Mouse (Mus musculus): Measurements from ENCODE around the gene 2700081O15Rik. TPM values are rescaled to one million over a fixed set of nuclear protein-coding genes. Genes with fewer than 3 reads are reported as not detected.

The 2700081O15Rik gene
- polyA plus RNA-seq, 1 experiment from 2014 or later, result 0.61 TPM

- Histone ChIP-seq H3K36me3 (ENCODE audit: control insufficient read depth, insufficient read depth) (no peaks in the 10 kb centered on the region), H3K9ac (ENCODE audit: low read depth, low read length) (no peak overlapping the region), H3K4me1 (ENCODE audit: control insufficient read depth, low read depth, low read length) (no peaks in the 10 kb centered on the region; the same call in 1 of the 2 replicates), H3K4me3 (ENCODE audit: low read depth, low read length) (no peak overlapping the region), H3K9me3 (replicated peaks; ENCODE audit: control insufficient read depth, low read length) (no peaks in the 10 kb centered on the region), H3K4me2 (ENCODE audit: low read depth, low read length) (no peak overlapping the region), H3K27me3 (ENCODE audit: control insufficient read depth, insufficient read depth, low read depth, low read length) (no peaks in the 10 kb centered on the region), H3K27ac (ENCODE audit: low read length) (no peak overlapping the region)
- no peak for ATAC-seq (ENCODE audit: low read depth)
- WGBS (ENCODE audit: insufficient replicate concordance), result 74% methylated on average over 2 of the region's 2 CpGs
Measured at GRCm38 (mm10) chr19:7456803-7457202, 39.4 kb downstream of the 2700081O15Rik start.

GRCm38 (mm10) chr19:7458901-7459300 lies 41.5 kb downstream of the 2700081O15Rik start:
- ATAC-seq (ENCODE audit: low read depth), result no peak
- no peaks in the 10 kb centered on the region for H3K9me3 ChIP-seq (replicated peaks; ENCODE audit: control insufficient read depth, low read length)
- H3K4me3 ChIP-seq (ENCODE audit: low read depth, low read length), result no peak overlapping the region
- H3K9ac ChIP-seq (ENCODE audit: low read depth, low read length), result no peak overlapping the region
- no peaks in the 10 kb centered on the region for H3K27me3 ChIP-seq (ENCODE audit: control insufficient read depth, insufficient read depth, low read depth, low read length)
- no peak overlapping the region for H3K4me2 ChIP-seq (ENCODE audit: low read depth, low read length)
- no peaks in the 10 kb centered on the region; the same call in 1 of the 2 replicates for H3K36me3 ChIP-seq (ENCODE audit: control insufficient read depth, insufficient read depth)
- no peaks in the 10 kb centered on the region for H3K4me1 ChIP-seq (ENCODE audit: control insufficient read depth, low read depth, low read length)
- no peak overlapping the region for H3K27ac ChIP-seq (ENCODE audit: low read length)

GRCm38 (mm10) chr19:7459370-7459769 lies 41.9 kb downstream of the 2700081O15Rik start:
- Histone ChIP-seq H3K9me3 (replicated peaks; ENCODE audit: control insufficient read depth, low read length) (no peaks in the 10 kb centered on the region), H3K9ac (ENCODE audit: low read depth, low read length) (no peak overlapping the region), H3K27me3 (ENCODE audit: control insufficient read depth, insufficient read depth, low read depth, low read length) (no peaks in the 10 kb centered on the region), H3K4me3 (ENCODE audit: low read depth, low read length) (no peak overlapping the region), H3K4me1 (ENCODE audit: control insufficient read depth, low read depth, low read length) (no peaks in the 10 kb centered on the region), H3K4me2 (ENCODE audit: low read depth, low read length) (no peak overlapping the region), H3K36me3 (ENCODE audit: control insufficient read depth, insufficient read depth) (no peaks in the 10 kb centered on the region; the same call in 1 of the 2 replicates), H3K27ac (ENCODE audit: low read length) (no peak overlapping the region)
- WGBS (ENCODE audit: insufficient replicate concordance), result 76% methylated on average over 2 of the region's 2 CpGs
- ATAC-seq (ENCODE audit: low read depth), result no peak

GRCm38 (mm10) chr19:7467915-7468314 lies 50.5 kb downstream of the 2700081O15Rik start:
- Histone ChIP-seq H3K9me3 (replicated peaks; ENCODE audit: control insufficient read depth, low read length) (no peaks in the 10 kb centered on the region), H3K4me1 (ENCODE audit: control insufficient read depth, low read depth, low read length) (no peaks in the 10 kb centered on the region), H3K27me3 (ENCODE audit: control insufficient read depth, insufficient read depth, low read depth, low read length) (no peaks in the 10 kb centered on the region), H3K4me2 (ENCODE audit: low read depth, low read length) (no peak overlapping the region), H3K36me3 (ENCODE audit: control insufficient read depth, insufficient read depth) (no peaks in the 10 kb centered on the region; the same call in 1 of the 2 replicates), H3K9ac (ENCODE audit: low read depth, low read length) (no peak overlapping the region), H3K27ac (ENCODE audit: low read length) (no peak overlapping the region), H3K4me3 (ENCODE audit: low read depth, low read length) (no peak overlapping the region)
- ATAC-seq (ENCODE audit: low read depth), result no peak

- H3K4me1 ChIP-seq (ENCODE audit: control insufficient read depth, low read depth, low read length), result no peaks in the 10 kb centered on the region
- no peak overlapping the region for H3K4me3 ChIP-seq (ENCODE audit: low read depth, low read length)
- ATAC-seq (ENCODE audit: low read depth), result no peak
- H3K27ac ChIP-seq (ENCODE audit: low read length), result no peak overlapping the region
- H3K27me3 ChIP-seq (ENCODE audit: control insufficient read depth, insufficient read depth, low read depth, low read length), result no peaks in the 10 kb centered on the region
- H3K9me3 ChIP-seq (replicated peaks; ENCODE audit: control insufficient read depth, low read length), result no peaks in the 10 kb centered on the region
- WGBS (ENCODE audit: insufficient replicate concordance), result 89% methylated on average over 2 of the region's 2 CpGs
- H3K4me2 ChIP-seq (ENCODE audit: low read depth, low read length), result no peak overlapping the region
- peaks cover 4% of the 10 kb centered on the region for H3K36me3 ChIP-seq (ENCODE audit: control insufficient read depth, insufficient read depth)
- no peak overlapping the region for H3K9ac ChIP-seq (ENCODE audit: low read depth, low read length)
Measured at GRCm38 (mm10) chr19:7470643-7471042, 53.2 kb downstream of the 2700081O15Rik start.

Small RNA genes lying within 50 kb of the gene (microRNA-seq; reads per million reads assigned to microRNA genes)
- 1.2 reads per million for gene Mir6991

Other genes with a start within 250 kb of the 2700081O15Rik start
- 50.0 and 50.9 TPM in 2 replicates for gene Otub1, start 211.3 kb upstream of the 2700081O15Rik start, polyA plus RNA-seq (2015; fragmentation: Nextera tagmentation; extraction: Ambion mirVana)
- 563 and 565 TPM in 2 replicates for gene Cox8a, start 200.0 kb upstream of the 2700081O15Rik start, polyA plus RNA-seq (2015; fragmentation: Nextera tagmentation; extraction: Ambion mirVana)
- 22.1 TPM in 2 replicates for gene Naa40, start 176.4 kb upstream of the 2700081O15Rik start, polyA plus RNA-seq (2015; fragmentation: Nextera tagmentation; extraction: Ambion mirVana)
- 0.27 and 0.47 TPM in 2 replicates for gene Rcor2, start 150.3 kb upstream of the 2700081O15Rik start, polyA plus RNA-seq (2015; fragmentation: Nextera tagmentation; extraction: Ambion mirVana)
- 13.8 and 15.3 TPM in 2 replicates for gene Mark2, start 75.8 kb upstream of the 2700081O15Rik start, polyA plus RNA-seq (2015; fragmentation: Nextera tagmentation; extraction: Ambion mirVana)
- gene Spindoc, start 34.6 kb upstream of the 2700081O15Rik start, polyA plus RNA-seq (2015; fragmentation: Nextera tagmentation; extraction: Ambion mirVana), result 2.7 and 2.8 TPM in 2 replicates
- 59.7 and 63.8 TPM in 2 replicates for gene Rtn3, start 65.7 kb downstream of the 2700081O15Rik start, polyA plus RNA-seq (2015; fragmentation: Nextera tagmentation; extraction: Ambion mirVana)
- 5.5 and 5.6 TPM in 2 replicates for gene Atl3, start 76.4 kb downstream of the 2700081O15Rik start, polyA plus RNA-seq (2015; fragmentation: Nextera tagmentation; extraction: Ambion mirVana)
- gene Pla2g16, start 139.8 kb downstream of the 2700081O15Rik start, polyA plus RNA-seq (2015; fragmentation: Nextera tagmentation; extraction: Ambion mirVana), result 18.8 and 23.0 TPM in 2 replicates
- gene Lgals12, start 189.6 kb downstream of the 2700081O15Rik start, polyA plus RNA-seq (2015; fragmentation: Nextera tagmentation; extraction: Ambion mirVana), result 0.05 TPM in 1 of 2 replicates, not detected in the other
- not detected in 2 replicates for gene Hrasls5, start 194.9 kb downstream of the 2700081O15Rik start, polyA plus RNA-seq (2015; fragmentation: Nextera tagmentation; extraction: Ambion mirVana)